Mouse (Mus musculus) embryonic stem cell, embryonic (primary cell): ENCODE measurements around the gene Larp6.

ENCODE experiments used
- CTCF ChIA-PET, 4 experiments: fragments of 300-600 bp in 2 of 4; fragments of 350-600 bp in 2 of 4; sonication (Branson Sonifier 250); formaldehyde crosslinking; loops; one replicate each; lab custom pipeline; 2022; ENCODE audit warnings: inconsistent platforms in 2 of 4; lab: Charles Lee
- POLR2A ChIA-PET, 4 experiments: fragments of 300-600 bp in 2 of 4; fragments of 350-600 bp in 2 of 4; sonication (Branson Sonifier 250); formaldehyde crosslinking; loops; one replicate each; lab custom pipeline; 2022; ENCODE audit warnings: antibody characterized with exemption in 4 of 4, inconsistent platforms in 1 of 4; lab: Charles Lee

Larp6 gene

GRCm38 (mm10) chr9:60744971-60745370 is 32.2 kb downstream of the Larp6 start:
- CTCF ChIA-PET = interaction anchor here (0.5 to 3.5 kb wide), 25 partner anchors 8 to 1422 kb away, joined by 3 to 20 read pairs (median 4); partner anchors contain the start of genes Larp6 (in 1 of the 4), Lrrc49 (in 1 of the 4) and Uaca (in 1 of the 4)
- POLR2A ChIA-PET = interaction anchor here in 1 of 4 experiments (0.9 kb wide), 1 partner anchor 27 kb away, joined by 3 read pairs; no protein-coding TSS in a partner anchor

- CTCF ChIA-PET = interaction anchor here in 3 of 4 experiments (0.6 to 2.2 kb wide), 7 partner anchors 28 to 471 kb away, joined by 3 to 8 read pairs (median 4); no protein-coding TSS in a partner anchor
- POLR2A ChIA-PET = interaction anchor here in 2 of 4 experiments (1.0 kb wide), 2 partner anchors 22 to 42 kb away, joined by 3 read pairs; no protein-coding TSS in a partner anchor
Observed at GRCm38 (mm10) chr9:60746561-60746960, 33.8 kb downstream of the Larp6 start.

GRCm38 (mm10) chr9:60747672-60748071 is 34.9 kb downstream of the Larp6 start:
- ChIA-PET POLR2A (interaction anchor here in 2 of 4 experiments (1.3 to 1.5 kb wide), 4 partner anchors 12 to 46 kb away, joined by 3 to 6 read pairs (median 4); partner anchors contain the start of genes Uaca (in 2 of the 2) and Larp6 (in 1 of the 2)), CTCF (interaction anchor here in 3 of 4 experiments (1.0 to 2.6 kb wide), 5 partner anchors 10 to 125 kb away, joined by 3 to 19 read pairs (median 11); no protein-coding TSS in a partner anchor)

- ChIA-PET POLR2A (interaction anchor here in 2 of 4 experiments (1.0 to 1.5 kb wide), 6 partner anchors 11 to 49 kb away, joined by 3 to 6 read pairs (median 4); partner anchors contain the start of genes Uaca (in 2 of the 2) and Larp6 (in 1 of the 2)), CTCF (interaction anchor here (0.6 to 2.6 kb wide), 11 partner anchors 9 to 1146 kb away, joined by 3 to 19 read pairs (median 5); no protein-coding TSS in a partner anchor)
Observed at GRCm38 (mm10) chr9:60748191-60748590, 35.4 kb downstream of the Larp6 start.

- CTCF ChIA-PET = interaction anchor here (0.6 to 2.6 kb wide), 14 partner anchors 9 to 1146 kb away, joined by 3 to 19 read pairs (median 3); partner anchors contain the start of genes Lrrc49 (in 1 of the 4) and Uaca (in 1 of the 4)
- POLR2A ChIA-PET = interaction anchor here in 3 of 4 experiments (0.6 to 1.5 kb wide), 6 partner anchors 10 to 48 kb away, joined by 3 to 6 read pairs (median 4); partner anchors contain the start of gene Uaca (in 2 of the 3)
Observed at GRCm38 (mm10) chr9:60749105-60749504, 36.3 kb downstream of the Larp6 start.

- ChIA-PET CTCF (interaction anchor here in 1 of 4 experiments (1.1 kb wide), 1 partner anchor 1013 kb away, joined by 3 read pairs; no protein-coding TSS in a partner anchor), POLR2A (no interaction called here)
Observed at GRCm38 (mm10) chr9:60751098-60751497, 38.3 kb downstream of the Larp6 start.

- CTCF ChIA-PET = interaction anchor here in 1 of 4 experiments (1.1 kb wide), 1 partner anchor 1014 kb away, joined by 3 read pairs; no protein-coding TSS in a partner anchor
- POLR2A ChIA-PET = no interaction called here
Observed at GRCm38 (mm10) chr9:60751971-60752370, 39.2 kb downstream of the Larp6 start.

- ChIA-PET POLR2A (no interaction called here), CTCF (no interaction called here)
Observed at GRCm38 (mm10) chr9:60752636-60753035, 39.8 kb downstream of the Larp6 start.

- ChIA-PET CTCF (interaction anchor here in 3 of 4 experiments (0.6 to 3.5 kb wide), 4 partner anchors 38 to 204 kb away, joined by 3 to 8 read pairs (median 4); no protein-coding TSS in a partner anchor), POLR2A (interaction anchor here in 1 of 4 experiments (1.3 kb wide), 1 partner anchor 68 kb away, joined by 4 read pairs; the partner anchor contains the start of gene Lrrc49)
Observed at GRCm38 (mm10) chr9:60756258-60756657, 43.5 kb downstream of the Larp6 start.

- POLR2A ChIA-PET = interaction anchor here in 1 of 4 experiments (0.9 to 1.4 kb wide), 3 partner anchors 10 to 53 kb away, joined by 3 to 5 read pairs (median 4); partner anchors contain the start of gene Uaca
Observed at GRCm38 (mm10) chr9:60756866-60757740, 44.3 kb downstream of the Larp6 start.

GRCm38 (mm10) chr9:60757817-60758216 is 45.0 kb downstream of the Larp6 start:
- ChIA-PET POLR2A (interaction anchor here in 2 of 4 experiments (0.6 to 1.4 kb wide), 4 partner anchors 9 to 763 kb away, joined by 3 to 5 read pairs (median 4); partner anchors contain the start of gene Uaca (in 1 of the 2)), CTCF (interaction anchor here (0.6 to 2.9 kb wide), 16 partner anchors 10 to 375 kb away, joined by 3 to 11 read pairs (median 4); no protein-coding TSS in a partner anchor)

More at GRCm38 (mm10) chr9:60756866-60757740, 44.3 kb downstream of the Larp6 start:
- CTCF ChIA-PET = interaction anchor here (0.6 to 3.5 kb wide), 18 partner anchors 9 to 375 kb away, joined by 3 to 11 read pairs (median 4); no protein-coding TSS in a partner anchor

GRCm38 (mm10) chr9:60759436-60760007 is 46.7 kb downstream of the Larp6 start:
- ChIA-PET CTCF (interaction anchor here in 1 of 4 experiments (2.9 kb wide), 1 partner anchor 16 kb away, joined by 11 read pairs; no protein-coding TSS in a partner anchor), POLR2A (interaction anchor here in 1 of 4 experiments (1.6 kb wide), 1 partner anchor 11 kb away, joined by 4 read pairs; no protein-coding TSS in a partner anchor)

- CTCF ChIA-PET = no interaction called here
Observed at GRCm38 (mm10) chr9:60765181-60765580, 52.4 kb downstream of the Larp6 start.

GRCm38 (mm10) chr9:60768393-60768792 is 55.6 kb downstream of the Larp6 start:
- CTCF ChIA-PET = no interaction called here
- POLR2A ChIA-PET = no interaction called here

More at GRCm38 (mm10) chr9:60765181-60765580, 52.4 kb downstream of the Larp6 start:
- POLR2A ChIA-PET = no interaction called here

GRCm38 (mm10) chr9:60769711-60770111 is 56.9 kb downstream of the Larp6 start:
- POLR2A ChIA-PET = no interaction called here

GRCm38 (mm10) chr9:60773713-60774112 is 60.9 kb downstream of the Larp6 start:
- POLR2A ChIA-PET = interaction anchor here in 1 of 4 experiments (0.9 kb wide), 1 partner anchor 9 kb away, joined by 3 read pairs; no protein-coding TSS in a partner anchor
- CTCF ChIA-PET = interaction anchor here in 1 of 4 experiments (0.7 to 1.3 kb wide), 2 partner anchors 114 to 1024 kb away, joined by 3 to 4 read pairs; no protein-coding TSS in a partner anchor

More at GRCm38 (mm10) chr9:60769711-60770111, 56.9 kb downstream of the Larp6 start:
- CTCF ChIA-PET = no interaction called here

GRCm38 (mm10) chr9:60776899-60777298 is 64.1 kb downstream of the Larp6 start:
- ChIA-PET CTCF (interaction anchor here in 1 of 4 experiments (1.0 kb wide), 1 partner anchor 81 kb away, joined by 3 read pairs; no protein-coding TSS in a partner anchor), POLR2A (interaction anchor here in 3 of 4 experiments (1.1 to 2.1 kb wide), 3 partner anchors 11 to 44 kb away, joined by 3 to 6 read pairs (median 6); no protein-coding TSS in a partner anchor)
